Mouse (Mus musculus) limb, embryonic 14.5 days (tissue): Measurements from ENCODE around the gene Fam219b. TPM values are rescaled to one million over a fixed set of nuclear protein-coding genes. Genes with fewer than 3 reads are reported as not detected.
A peak's percentile ranks its signal among the peaks of the same experiment; 100 is the strongest.

Experiments used
- ATAC-seq: fragments of 200-750 bp; cut with Nextera tagmentation; 2 replicates; pipeline ENCODE4 v1.8.0; 2017; ENCODE audit warnings: low read depth, moderate number of reproducible peaks, moderate TSS enrichment; ENCODE audit not compliant: low FRiP score
- DNase-seq: peaks from one replicate; pipeline ENCODE4 v3.0.0-alpha.2; 2015; ENCODE audit warnings: low spot score
- H3K27ac ChIP-seq: fragments of 300-500 bp; sonication (generic); replicated peaks from 2 replicates; pipeline ENCODE4 v1.5.1; 2014; ENCODE audit warnings: low read depth, mild to moderate bottlenecking, low read length, moderate library complexity, mixed read lengths
- H3K27me3 ChIP-seq: fragments of 300-500 bp; sonication (generic); 2 replicates; pipeline ENCODE4 v1.6.1; 2014; ENCODE audit warnings: low read length, mixed read lengths; ENCODE audit not compliant: control insufficient read depth, insufficient read depth
- H3K36me3 ChIP-seq: fragments of 300-500 bp; sonication (generic); 2 replicates; pipeline ENCODE4 v1.6.1; 2014; ENCODE audit warnings: mild to moderate bottlenecking, low read length, moderate library complexity, mixed read lengths; ENCODE audit not compliant: control insufficient read depth, insufficient read depth
- H3K4me1 ChIP-seq: fragments of 300-500 bp; sonication (generic); 2 replicates; pipeline ENCODE4 v1.6.1; 2014; ENCODE audit warnings: antibody characterized with exemption, low read length, mixed read lengths; ENCODE audit not compliant: control insufficient read depth, insufficient read depth
- H3K4me2 ChIP-seq: fragments of 300-500 bp; sonication (generic); replicated peaks from 2 replicates; pipeline ENCODE4 v1.6.1; 2014; ENCODE audit warnings: low read depth, mild to moderate bottlenecking, low read length, moderate library complexity; ENCODE audit not compliant: severe bottlenecking
- H3K4me3 ChIP-seq: fragments of 300-500 bp; sonication (generic); replicated peaks from 2 replicates; pipeline ENCODE4 v1.5.1; 2014; ENCODE audit warnings: low read length
- H3K9ac ChIP-seq: fragments of 300-500 bp; sonication (generic); 2 replicates; pipeline ENCODE4 v1.6.1; 2014; ENCODE audit warnings: mild to moderate bottlenecking, low read depth, low read length, moderate library complexity; ENCODE audit not compliant: severe bottlenecking
- H3K9me3 ChIP-seq: fragments of 300-500 bp; sonication (generic); 2 replicates; pipeline ENCODE4 v1.6.1; 2016; ENCODE audit warnings: low read length; ENCODE audit not compliant: control insufficient read depth
- POLR2A ChIP-seq: fragments of 200-500 bp; IDR thresholded peaks from 2 replicates; pipeline ENCODE4 v1.8.0; 2012; ENCODE audit warnings: inconsistent platforms, mild to moderate bottlenecking, moderate library complexity, borderline replicate concordance; ENCODE audit not compliant: insufficient read depth, insufficient read length; ENCODE audit errors: extremely low read depth
- WGBS: fragments of 180-500 bp; shearing (Covaris S2); extraction: QIAGEN DNeasy Blood & Tissue Kit; methylation state at CpG from one replicate; pipeline ENCODE4 v1.1.7; 2014; 5-methylcytosine and 5-hydroxymethylcytosine counted together
- polyA plus RNA-seq, 2 experiments: library from polyadenylated mRNA; depleted of rRNA in 1 of 2; stranded (reverse) in 1 of 2; unstranded in 1 of 2; fragments of >200 nt; fragmentation: Nextera tagmentation in 1 of 2; extraction: Ambion mirVana in 1 of 2; gene quantifications; 2 replicates each; pipeline versions ENCODE4 v1.2.1 to v1.2.3; 2012 to 2014

The Fam219b gene
- polyA plus RNA-seq, 2 experiments, result 16.2 to 25.2 TPM

GRCm38 (mm10) chr9:57557215-57557614 lies 19.9 kb downstream of the Fam219b start:
- H3K4me1 ChIP-seq, result peaks cover 11% of the 10 kb centered on the region
- no peak overlapping the region for H3K9ac ChIP-seq
- H3K27me3 ChIP-seq, result no peaks in the 10 kb centered on the region
- no peak for TF ChIP-seq POLR2A
- no peak overlapping the region for H3K4me3 ChIP-seq
- DNase-seq (no peak), ATAC-seq (no peak)
- no peak overlapping the region for H3K27ac ChIP-seq
- WGBS, result 76% methylated on average over 3 of the region's 3 CpGs
- H3K9me3 ChIP-seq, result no peaks in the 10 kb centered on the region
- no peaks in the 10 kb centered on the region for H3K36me3 ChIP-seq
- no peak overlapping the region for H3K4me2 ChIP-seq

- WGBS, result 83% methylated on average over 4 of the region's 4 CpGs
- TF ChIP-seq POLR2A, result no peak
- ATAC-seq, result no peak
These were observed 21.3 kb downstream of the Fam219b start for GRCm38 (mm10) chr9:57558625-57559024.

GRCm38 (mm10) chr9:57559568-57559967 lies 22.2 kb downstream of the Fam219b start:
- 84% methylated on average over 2 of the region's 2 CpGs for WGBS
- Histone ChIP-seq H3K9ac (no peak overlapping the region), H3K9me3 (no peaks in the 10 kb centered on the region), H3K36me3 (no peaks in the 10 kb centered on the region), H3K4me1 (peaks cover 16% of the 10 kb centered on the region), H3K27me3 (no peaks in the 10 kb centered on the region), H3K4me2 (no peak overlapping the region), H3K4me3 (no peak overlapping the region), H3K27ac (no peak overlapping the region)
- TF ChIP-seq POLR2A, result no peak
- no peak for ATAC-seq
- DNase-seq, result no peak

More at GRCm38 (mm10) chr9:57558625-57559024, 21.3 kb downstream of the Fam219b start:
- DNase-seq, result no peak
- Histone ChIP-seq H3K9me3 (no peaks in the 10 kb centered on the region), H3K27me3 (no peaks in the 10 kb centered on the region), H3K36me3 (no peaks in the 10 kb centered on the region), H3K4me1 (peaks cover 16% of the 10 kb centered on the region), H3K27ac (no peak overlapping the region), H3K4me3 (no peak overlapping the region), H3K9ac (no peak overlapping the region), H3K4me2 (no peak overlapping the region)

DNA sequence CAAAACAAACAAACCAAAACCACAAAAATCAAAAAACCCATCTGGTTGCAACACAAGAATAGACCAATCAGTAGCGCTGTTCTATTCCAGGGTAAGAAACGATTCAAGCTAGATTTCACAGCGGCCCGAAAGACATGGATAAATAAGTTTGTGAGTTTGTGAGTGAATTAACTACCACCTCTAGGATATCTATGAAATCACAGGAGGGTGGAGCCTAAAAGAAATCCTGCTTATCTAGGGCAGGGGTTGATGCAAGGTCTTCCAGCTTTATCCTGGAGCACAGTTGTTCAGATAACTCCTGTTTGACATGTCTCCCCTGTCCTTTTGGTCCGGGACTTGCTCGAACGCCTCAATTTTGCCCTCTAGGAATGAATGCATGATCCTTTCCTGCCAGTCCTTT lies 22.9 kb downstream of the Fam219b start:
- TF ChIP-seq POLR2A, result no peak
- no peak for ATAC-seq
- no peaks in the 10 kb centered on the region for H3K27me3 ChIP-seq
- no peak for DNase-seq
- H3K4me1 ChIP-seq, result peaks cover 16% of the 10 kb centered on the region
- peak overlapping the region; percentile 69 for H3K4me3 ChIP-seq
- peak overlapping the region; percentile 87 for H3K4me2 ChIP-seq
- 30% methylated on average over 7 of the region's 7 CpGs for WGBS
- H3K27ac ChIP-seq, result no peak overlapping the region
- H3K9ac ChIP-seq, result peak overlapping the region; percentile 66; the same call in 1 of the 2 replicates
- H3K36me3 ChIP-seq, result no peaks in the 10 kb centered on the region
- H3K9me3 ChIP-seq, result no peaks in the 10 kb centered on the region

DNA sequence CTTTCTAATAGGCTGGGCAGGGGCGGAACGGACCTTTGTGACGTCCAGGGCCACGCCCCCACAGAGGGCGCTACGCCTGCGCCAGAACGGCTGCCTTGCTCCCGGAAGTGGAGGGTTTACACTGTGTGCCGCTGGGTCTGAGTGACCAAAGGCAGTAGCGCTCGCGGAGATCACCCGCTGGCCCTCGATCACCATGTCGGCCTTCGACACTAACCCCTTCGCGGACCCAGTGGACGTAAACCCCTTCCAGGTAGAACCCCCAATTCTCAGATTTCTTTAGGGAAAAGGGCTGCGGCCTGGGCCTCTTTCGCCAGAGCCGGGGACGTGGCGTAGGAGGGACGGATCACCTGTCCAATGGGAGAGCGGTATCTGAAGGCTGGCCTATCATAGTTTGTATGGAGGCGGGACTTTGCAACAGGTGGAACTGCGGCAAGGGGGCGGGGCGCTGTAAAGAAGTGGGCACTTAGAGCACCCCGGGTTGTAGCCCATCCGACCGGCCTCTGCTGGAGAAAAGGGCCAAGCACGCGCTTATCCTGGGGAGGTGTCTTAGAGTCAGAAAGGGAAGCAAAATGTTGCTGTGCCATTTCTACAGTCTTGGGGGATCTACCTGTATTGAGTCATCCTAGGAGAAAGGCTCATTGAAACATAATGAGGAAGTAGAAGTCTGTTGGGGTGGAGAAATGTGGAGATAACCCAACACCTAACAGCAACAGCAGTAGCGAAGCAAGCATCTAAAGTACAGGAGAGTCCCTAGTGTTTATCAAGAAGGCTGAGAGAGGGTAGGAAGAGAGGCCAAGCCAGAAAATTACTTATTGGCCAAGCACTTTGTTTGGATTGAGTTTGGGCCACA lies 23.8 kb downstream of the Fam219b start, which contains the start of gene Scamp2:
Gene Scamp2 (plus strand): TSS at position 83 of the 850 bp plus-strand sequence.
- no peaks in the 10 kb centered on the region for H3K27me3 ChIP-seq
- ATAC-seq (peak; percentile 99), DNase-seq (peak; percentile 95)
- H3K9me3 ChIP-seq, result no peaks in the 10 kb centered on the region
- H3K36me3 ChIP-seq, result no peaks in the 10 kb centered on the region
- H3K4me2 ChIP-seq, result peak within 1 kb of the TSS; percentile 87
- 1% methylated on average over 37 of the region's 37 CpGs for WGBS
- H3K4me3 ChIP-seq, result peak within 1 kb of the TSS; percentile 69
- TF ChIP-seq POLR2A, result peak; percentile 52; the same call in 1 of the 2 replicates
- H3K4me1 ChIP-seq, result peaks cover 19% of the 10 kb centered on the region
- peak within 1 kb of the TSS; percentile 63; the same call in 1 of the 2 replicates for H3K27ac ChIP-seq
- peak within 1 kb of the TSS; percentile 66 for H3K9ac ChIP-seq
